Mouse (Mus musculus): Measurements from ENCODE around the gene Samd11.

The Samd11 gene

DNA sequence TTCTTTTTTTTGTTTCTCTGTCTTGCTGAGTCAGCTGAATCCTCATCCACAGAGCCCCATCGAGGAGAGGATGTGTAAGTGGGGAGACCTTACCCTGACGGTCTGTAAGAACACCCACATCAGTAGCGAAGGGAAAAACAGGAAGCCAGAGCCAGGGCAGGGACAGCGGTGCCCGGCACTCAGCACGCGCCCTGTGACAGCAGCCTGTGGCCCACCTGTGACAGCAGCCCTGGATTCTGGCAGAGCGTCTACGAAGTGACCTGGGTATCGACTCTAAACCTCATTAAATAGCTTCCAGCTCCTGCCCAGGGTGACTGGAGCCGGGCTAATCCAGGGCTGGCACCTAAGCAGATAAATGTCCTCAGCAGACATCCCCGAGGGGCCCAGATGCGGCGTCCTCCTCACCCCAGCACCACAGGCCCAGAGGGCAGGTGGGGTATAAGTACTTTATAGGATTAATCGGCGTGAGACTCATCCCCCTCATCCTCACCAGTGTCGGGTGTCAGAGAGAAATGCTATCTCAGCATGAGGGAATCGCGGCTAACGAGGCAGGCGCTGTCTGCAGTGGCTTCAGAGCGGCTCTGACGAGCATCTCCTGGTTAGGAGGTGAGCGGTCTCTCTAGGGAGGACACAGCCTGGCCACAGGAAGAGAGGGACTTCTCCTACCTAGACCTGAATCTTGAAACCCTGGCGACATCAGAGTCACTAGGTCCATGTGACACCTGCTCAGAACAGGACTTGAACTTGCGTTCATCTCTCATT, at the start of gene Samd11:
Gene Samd11, minus strand, starts transcription at position 580 of the 762 bp plus-strand sequence.
- no peak for DNase-seq

DNA sequence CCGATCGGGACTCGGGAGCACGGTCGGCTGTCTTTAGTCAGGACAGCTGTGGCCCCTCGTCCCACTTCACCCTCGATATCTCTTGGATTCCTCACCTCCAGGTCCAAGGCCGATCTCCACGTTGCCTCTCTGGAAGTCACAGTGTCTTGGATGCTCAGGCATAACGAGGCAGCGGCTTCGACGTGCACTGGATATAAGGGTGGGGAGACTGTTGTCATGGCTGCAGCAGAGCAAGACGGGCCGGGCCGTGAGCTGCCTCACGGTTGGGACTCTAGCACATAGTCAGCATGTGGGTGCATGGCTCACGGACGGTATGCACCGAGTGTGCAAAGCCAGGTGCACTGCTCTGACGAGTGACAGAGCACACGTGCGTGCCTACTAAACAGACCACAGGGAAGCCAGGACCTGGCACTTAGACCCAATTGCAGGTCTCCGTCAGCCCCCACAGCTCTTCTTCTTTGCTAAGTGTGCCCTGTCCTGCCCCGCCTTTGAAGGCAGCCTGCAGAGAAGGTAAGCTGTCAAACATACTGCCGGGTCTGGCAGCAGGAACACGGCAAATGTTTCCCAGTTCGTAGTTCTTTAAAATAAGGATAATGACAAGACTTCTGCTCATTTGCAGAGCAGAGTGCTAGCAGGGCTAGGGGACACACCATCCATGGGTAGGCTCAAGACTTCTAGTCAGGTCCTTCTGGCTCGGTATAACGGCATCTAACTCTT, 938 bp downstream of the Samd11 start:
- DNase-seq = no peak

DNA sequence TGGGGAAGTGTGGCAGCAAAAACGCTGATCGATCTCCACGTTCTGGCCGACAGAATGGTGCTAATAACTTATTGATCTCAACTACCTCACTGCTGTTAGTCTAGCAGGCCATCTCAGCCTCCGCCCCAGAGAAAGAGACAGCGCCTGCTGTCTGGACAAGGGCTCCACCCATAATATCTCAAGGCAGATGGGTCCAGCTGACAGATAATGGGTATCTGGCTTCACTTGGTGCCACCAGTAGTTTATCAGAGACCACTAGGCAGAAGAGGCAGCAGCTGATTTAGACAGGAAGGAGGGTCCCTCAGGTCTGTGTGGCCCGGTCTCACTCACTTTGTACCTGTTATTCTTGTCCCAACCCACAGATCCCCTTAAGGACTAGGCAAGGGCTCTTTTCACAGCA, 2.4 kb downstream of the Samd11 start:
- DNase-seq = no peak

DNA sequence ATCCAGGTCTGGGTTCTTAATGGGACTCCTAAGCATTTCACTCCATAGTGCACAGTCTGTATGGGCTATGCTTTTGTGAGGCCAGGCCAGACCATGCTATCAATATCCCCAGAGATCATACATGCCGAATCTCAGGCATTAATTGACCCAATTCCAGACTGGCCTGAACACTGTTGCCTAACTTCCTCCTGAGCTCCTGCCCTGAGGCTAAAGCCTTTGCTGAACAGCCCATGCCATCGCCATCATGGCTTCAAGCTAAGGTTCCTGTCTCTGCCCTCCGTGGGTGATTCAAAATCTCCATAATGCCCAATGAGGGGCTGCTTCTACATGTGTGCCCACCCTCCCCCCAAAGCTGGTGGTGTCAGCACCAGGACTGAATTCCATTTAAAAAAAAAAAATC, 2.8 kb downstream of the Samd11 start:
- no peak for DNase-seq

DNA sequence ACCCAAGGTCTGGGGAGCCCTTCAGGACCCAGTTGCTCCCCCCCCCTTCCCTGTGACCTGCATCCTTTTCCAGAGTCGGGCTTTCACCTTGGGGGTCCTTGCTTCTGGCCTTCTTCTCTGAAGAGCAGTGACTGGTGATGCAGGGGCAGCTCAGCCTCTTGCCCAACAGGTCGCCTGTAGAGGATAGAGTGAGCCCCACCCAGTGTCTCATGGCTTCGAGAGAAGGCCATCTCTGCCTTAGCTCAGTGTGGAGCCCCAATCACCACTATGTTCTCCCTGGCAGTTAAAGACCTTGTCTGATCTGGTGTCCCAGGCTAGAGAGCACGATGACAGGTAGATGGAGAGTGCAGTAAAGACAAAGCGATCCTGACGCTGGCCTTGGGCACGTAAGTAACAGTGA, 3.3 kb downstream of the Samd11 start:
- no peak for DNase-seq

DNA sequence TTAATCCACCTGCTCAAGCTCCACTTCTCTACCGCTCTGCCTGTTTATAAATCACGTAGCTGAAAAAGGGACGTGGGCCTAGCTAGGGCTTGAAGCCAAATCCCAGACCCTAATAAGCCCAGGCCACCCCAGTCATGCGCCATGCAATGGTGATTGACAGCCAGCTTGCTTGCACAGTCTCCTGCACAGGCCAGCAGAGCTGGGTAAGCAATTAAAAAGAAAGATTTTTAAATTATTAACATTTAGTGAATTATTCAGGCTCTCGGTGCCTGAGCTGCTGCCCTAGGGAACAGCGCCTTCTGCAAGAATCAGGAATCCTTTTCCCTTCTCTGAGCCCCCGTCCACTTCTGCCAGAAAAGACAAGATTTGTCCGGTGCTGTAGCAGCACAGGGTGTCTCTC, 4.4 kb downstream of the Samd11 start:
- DNase-seq = no peak

DNA sequence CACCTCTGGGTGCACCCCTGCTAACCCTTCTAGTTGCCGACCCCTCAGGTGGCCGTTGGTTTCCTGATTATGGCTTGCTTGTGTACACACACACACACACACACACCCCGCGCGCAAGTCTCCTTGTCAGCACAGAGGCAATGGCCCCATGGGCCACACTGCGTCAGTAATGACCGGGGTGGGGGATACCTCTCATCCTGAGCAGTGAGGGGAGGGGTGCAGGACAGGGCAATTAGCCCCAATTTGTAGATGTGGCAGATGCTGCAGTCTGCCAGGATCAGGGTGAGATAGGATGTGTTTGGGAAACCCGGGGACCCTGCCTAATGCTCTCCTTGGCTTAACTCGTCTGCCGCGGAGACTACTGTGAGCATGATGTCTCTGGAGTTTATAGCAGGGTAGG, 5.9 kb downstream of the Samd11 start:
- DNase-seq = no peak

DNA sequence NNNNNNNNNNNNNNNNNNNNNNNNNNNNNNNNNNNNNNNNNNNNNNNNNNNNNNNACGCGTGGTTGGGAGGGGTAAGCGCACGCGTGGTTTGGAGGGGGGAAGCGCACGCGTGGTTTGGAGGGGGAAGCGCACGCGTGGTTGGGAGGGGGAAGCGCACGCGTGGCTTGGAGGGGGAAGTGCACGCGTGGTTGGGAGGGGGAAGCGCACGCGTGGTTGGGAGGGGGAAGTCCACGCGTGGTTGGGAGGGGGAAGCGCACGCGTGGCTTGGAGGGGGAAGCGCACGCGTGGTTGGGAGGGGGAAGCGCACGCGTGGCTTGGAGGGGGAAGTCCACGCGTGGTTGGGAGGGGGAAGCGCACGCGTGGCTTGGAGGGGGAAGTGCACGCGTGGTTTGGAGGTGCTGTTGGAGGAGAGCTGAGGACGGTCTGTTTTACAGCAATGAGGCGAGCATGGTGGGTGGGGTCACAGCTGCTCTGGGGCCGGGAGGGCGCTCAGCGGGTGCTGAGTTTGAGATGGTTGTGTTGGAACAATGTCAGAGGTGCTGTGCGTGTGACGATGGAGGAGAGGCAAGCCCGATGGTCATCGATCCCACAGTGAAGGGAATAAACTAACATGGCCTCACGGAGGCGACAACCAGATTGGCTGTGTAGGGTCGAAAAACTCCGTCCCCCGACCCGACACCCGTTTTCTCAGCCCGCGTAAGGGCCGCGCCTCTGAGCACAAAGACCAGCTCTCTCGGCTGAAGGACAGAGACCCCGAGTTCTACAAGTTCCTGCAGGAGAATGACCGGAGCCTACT, 18.6 kb downstream of the Samd11 start:
- no peak for DNase-seq

DNA sequence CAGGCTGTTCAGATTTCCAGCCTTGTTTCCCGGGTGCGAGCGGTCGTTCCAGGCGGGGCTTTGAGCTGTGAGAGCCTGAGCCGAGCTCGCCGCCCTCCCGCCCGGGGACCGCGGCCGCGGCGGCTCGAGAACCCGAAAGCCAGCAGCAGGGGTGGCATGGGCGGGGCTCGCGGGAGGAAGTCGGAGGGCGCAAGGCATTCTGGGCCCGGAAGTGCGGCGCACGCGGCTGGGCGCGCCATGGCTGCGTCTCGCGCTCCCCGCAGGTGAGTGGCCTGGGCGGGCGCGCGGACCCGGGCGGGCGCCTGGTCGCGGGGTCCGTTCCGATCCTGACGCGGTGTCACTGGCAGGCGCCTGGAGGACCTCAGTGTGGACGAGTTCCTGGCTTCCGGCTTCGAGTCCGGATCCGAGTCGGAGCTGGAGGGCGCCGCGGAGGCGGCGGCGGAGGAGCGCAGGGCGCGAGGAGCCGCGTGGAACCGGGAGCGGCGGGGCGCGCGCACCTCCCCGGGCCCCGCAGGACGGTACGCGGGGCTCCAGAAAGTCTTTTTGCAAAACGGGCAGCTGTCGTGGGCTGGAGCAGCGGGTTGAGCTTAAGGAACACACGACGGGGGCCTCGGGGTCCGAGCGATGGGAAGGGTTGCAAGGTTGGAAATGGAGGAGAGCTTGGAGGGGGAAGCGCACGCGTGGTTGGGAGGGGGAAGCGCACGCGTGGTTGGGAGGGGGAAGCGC, 19.5 kb downstream of the Samd11 start, which contains the start of gene Noc2l:
Gene Noc2l, plus strand, starts transcription at position 203 of the 726 bp plus-strand sequence.
- peak; percentile 94 for DNase-seq

DNA sequence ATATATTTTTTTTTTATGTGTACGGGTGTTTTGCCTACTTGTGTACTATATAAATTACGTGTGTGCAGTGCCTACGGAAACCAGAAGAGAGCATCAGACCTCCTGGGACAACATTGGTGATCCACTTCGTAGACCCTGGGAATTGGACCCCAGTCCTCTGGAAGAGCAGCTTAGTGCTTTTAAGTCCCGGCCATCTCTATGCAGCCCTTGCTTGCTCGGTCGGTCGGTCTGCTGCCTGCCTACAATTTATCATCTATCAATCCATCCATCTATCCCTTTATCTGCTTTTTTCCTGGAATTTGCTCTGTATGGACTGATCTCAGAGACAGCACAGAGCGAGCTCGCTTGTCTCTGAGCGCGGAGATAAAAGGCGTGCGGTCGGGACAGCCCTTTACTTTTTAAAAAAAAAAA, 20.1 kb downstream of the Samd11 start:
- peak; percentile 32 for DNase-seq

DNA sequence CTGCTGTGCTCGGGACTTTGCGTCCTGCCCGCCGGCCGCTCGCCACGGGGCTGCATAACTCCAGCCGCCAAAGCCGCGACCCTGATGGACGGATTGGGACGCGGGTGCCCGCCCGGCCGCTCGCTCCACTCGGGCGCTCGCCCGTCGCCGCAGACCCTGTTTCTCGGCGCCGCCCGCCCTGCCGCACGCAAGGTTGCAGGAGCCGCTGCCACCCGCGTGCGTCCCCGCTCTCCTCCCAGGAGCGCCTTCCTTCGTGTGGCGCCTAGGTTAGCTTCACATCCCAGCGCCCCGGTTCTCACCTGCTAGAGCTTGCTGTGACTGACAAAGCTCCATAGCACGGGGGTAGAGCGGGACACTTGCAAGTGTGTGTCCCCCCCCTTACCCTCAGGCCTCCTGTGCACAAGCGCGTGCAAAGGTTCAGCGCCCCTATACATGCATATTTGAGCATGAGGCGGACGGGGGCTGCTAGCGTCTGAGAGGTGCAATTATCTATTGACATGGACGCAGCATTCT, 20.7 kb downstream of the Samd11 start, which contains the start of gene Plekhn1:
Gene Plekhn1, minus strand, starts transcription at position 157 of the 513 bp plus-strand sequence.
- DNase-seq = peak; percentile 78

DNA sequence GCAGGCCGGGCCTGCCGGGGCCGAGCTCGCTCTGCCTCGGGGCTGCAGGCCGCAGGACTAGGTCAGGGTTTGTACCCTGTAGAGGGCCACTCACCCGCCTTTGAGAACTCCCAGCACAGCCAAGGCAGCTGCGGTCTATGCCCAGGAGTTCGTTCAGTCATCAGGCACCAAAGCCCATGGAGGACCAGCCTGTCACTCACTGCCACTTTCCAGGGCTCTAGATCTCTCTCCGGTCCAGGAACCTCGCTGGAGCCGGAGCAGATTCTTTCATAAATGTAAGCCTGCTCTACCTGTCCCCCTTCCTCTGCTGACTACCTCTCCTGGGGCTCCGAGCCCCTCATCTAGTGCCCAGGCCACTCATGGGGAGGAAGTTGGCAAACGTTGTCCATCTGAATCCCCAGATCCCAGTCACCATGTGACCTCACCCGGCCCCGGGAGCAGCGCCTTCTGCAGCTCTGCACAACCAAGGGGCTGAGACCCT, 21.4 kb downstream of the Samd11 start:
- no peak for DNase-seq

DNA sequence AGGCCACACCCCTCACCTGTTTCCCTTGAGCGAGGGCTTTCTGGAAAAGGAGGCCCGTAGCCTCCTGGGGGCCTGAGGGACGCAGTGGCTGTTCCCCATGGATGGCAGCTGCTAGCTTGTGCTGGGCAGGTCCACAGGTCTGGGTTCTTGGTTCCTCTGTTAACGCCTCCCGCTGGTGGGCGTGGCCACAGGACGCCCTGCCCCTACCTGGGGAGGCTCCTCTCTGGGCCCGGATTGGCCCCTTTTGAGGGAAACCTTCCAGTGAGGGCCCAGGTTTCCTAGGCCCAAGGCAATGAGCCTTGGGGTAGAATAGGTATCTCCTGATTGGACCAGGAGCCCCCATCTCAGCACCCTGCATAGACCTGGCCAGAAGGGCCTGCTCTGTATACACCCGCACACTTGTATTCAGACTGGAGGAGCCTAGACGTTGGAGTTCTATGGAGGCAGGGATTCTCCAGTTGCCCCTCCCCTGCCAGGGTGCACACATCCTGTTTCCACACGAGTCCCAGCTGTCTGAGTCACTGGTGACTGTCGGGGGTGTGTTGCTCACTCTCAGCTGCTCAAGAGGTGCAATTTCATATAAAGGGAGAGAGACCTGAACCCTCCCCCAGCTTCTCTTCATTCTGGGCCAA, 26.9 kb downstream of the Samd11 start:
- DNase-seq = peak; percentile 55

DNA sequence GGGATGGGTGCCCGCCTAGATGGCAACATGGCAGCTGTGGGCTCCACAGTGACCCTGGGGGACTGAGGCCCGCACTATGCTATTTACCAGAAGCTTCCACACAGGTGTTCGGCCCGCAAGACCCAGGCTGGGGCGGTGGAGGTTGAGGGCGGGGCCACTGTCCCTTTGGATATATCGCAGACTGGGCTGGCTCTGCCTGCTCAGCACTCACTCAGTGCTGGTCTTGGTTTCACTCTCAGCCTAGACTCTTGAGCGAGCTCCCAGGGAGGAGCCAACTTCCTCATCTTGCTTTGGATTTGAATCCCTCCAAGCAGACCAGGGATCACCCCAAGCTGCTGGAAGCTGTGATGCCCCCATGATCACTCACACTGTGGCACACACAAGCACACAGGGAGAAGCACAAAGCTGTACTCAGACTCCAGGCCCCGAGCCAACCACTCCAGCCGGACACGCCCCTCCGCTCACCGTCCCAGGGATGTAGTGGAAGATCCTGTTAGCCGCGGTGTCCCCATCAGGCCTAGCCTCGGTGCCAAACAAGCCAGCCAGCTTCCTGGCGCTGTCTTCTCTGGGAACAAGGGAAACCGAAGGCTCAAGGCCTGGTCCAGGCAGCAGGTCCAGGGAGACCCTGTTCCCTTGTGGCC, 27.6 kb downstream of the Samd11 start:
- DNase-seq = peak; percentile 76

DNA sequence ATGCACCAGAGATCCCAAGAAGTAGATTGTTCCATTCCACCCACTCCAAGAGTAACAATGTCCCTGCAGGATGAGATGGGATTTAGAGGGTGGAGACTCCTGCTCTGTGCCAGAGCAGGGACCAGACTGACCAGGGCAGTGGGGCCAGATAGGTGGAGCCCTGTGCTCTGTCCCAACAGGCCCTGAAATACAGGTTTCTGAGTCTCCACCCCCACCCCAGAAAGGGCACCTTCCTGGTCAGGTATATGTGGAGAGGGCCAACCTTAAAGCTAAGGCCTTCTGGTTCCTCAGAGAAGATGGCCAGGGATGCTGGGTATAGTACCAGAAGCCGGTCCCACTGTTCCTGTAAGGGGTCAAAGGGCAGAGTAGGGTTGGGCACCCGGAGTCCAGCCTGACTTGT, 31.2 kb downstream of the Samd11 start:
- DNase-seq = no peak

DNA sequence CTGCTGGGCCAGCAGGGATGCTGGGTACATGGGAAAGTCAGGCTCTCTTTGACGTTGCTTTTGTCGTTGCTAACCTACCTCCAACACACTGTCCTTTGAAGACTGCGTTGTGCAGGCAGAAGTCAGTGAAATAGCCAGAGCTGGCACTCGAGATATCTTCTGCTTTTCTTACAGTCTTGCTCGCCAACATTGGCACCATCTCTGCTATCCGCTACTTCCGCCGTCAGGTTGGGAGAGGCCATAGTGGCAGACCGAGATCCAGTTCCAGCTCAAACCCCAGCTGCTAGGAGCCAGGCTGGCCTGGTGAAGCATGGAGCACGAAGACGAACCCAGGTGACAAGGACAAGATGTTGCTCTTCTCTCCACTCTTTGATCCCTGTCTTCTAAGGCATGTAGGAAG, 35.5 kb downstream of the Samd11 start:
- no peak for DNase-seq

DNA sequence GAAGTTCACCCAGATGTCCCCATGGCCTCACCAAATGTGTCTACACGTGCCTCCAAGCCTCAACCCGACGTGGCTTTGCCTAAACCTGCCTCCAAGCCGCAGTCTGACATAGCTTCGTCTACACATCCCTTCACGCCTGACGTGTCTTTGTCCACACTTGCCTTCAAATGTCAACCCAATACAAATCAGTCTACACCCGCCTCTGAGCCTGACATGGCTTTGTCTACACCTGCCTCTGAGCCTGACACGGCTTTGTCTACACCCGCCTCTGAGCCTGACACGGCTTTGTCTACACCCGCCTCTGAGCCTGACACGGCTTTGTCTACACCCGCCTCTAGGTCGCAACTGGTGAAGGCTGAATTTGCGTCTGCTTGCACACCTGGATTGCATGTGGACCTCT, 37.6 kb downstream of the Samd11 start:
- no peak for DNase-seq

DNA sequence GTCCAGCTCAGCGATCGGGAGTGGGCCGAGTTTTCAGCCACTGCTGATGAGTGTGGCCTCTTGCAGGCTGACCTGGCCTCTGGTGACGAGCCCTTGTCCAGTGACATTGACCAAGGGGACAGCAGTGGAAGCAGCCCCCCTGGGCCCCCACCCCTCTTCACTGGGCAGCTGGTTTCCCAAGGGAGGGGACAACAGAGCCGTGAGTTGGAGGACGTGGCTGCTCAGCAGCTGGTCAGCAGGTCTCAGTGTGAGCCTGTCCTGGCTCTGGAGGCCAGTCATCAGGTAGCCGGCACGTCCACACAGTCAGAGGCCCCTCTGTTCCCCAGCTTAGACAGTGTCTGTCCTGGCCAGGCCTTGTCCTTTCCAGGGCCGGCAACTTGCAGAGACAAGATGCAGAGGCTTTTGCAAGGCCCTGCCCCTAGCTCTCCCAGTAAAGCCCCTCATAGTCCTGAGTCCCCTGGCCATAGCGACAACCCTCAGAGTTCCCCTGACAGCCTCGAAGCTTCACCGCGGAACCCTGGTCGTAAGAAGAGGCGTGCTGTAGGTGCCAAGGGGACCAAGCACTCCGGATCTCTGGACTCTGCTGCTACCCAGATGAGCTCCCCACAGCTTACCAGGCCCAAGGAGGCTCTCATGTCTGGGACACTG, 38.3 kb downstream of the Samd11 start:
- DNase-seq = no peak

DNA sequence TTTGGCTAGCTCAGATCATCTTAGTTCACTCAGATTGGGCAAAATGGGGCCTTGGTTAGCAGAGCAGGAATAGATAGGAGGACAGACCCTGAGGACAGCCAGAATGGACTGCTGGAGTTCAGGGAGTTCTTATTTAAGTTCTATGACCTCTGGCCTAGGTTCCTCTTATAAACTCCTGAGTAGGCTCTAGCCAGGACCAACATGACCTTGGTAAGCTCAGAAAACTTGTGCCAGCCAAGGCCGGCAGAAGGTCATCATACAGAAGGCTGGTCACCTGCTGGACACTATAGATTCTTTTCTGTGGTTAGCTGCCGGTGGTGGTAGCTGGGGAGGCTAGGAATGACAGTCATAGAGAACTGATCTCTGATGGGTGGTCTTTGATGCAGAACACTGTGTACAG, 39.3 kb downstream of the Samd11 start:
- no peak for DNase-seq

DNA sequence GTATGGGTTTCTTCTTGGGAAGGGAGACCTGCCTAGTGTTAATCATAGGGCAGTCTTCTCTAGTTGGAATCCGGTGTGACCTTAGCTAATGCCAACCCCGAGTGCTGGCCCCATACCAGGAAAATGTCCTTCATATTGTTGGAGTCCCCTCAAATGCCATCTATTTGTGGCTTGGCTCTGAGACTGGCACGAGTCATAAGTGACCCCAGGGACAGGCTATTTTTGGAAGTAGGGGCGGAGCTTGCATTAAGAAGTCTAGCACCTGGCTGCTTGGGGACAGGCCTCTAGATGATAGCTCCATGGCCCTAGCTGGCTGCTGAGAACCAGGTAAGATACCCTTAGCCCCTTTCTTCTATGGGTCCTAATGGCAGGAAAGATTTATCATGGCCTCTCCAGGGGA, 39.8 kb downstream of the Samd11 start, which contains the start of gene Perm1:
Gene Perm1, plus strand, starts transcription at position 220 of the 400 bp plus-strand sequence.
- DNase-seq = peak; percentile 74

DNA sequence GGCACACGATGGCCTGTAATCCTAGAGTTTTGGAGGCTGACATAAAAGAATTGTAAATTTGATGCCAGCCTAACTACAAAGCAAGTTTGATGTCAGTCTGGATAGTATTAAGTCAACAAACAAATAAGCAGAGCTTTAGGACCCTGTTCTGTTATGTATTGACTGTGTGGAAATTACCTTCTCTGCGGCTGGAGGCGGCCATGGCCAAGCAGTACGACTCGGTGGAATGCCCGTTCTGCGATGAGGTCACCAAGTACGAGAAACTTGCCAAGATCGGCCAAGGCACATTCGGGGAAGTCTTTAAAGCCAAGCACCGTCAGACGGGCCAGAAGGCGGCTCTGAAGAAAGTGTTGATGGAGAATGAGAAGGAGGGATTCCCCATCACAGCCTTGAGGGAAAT, 42.3 kb downstream of the Samd11 start:
- no peak for DNase-seq

Measured in lung, postnatal 36 days (tissue).